Mouse (Mus musculus): Measurements from ENCODE around the gene Mpv17. TPM values are rescaled to one million over a fixed set of nuclear protein-coding genes. Genes with fewer than 3 reads are reported as not detected.

The Mpv17 gene
- total RNA-seq, 2 experiments from 2014 or later = 40.5 to 49.8 TPM

DNA sequence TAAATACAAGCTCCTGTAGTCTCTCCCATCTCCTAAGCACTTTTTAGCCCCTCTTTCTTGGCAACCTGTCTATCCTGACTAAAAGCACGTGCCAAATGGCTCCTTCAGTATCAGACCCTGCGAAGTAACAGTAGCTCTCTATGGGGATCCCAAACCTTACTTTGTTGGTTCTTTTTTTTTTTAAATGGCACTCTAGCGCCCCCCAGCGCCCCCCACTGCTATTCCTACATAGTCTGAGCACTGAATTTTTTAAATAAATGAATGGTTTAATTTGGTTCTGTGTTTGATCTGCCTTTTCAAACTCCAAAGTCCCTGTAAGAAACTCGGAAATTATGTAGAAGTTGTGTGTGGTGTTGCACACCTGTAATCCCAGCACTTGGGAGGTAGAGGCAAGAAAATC, 28.0 kb downstream of the Mpv17 start:
- no peak for DNase-seq (ENCODE audit: low spot score in 2 of 2)

DNA sequence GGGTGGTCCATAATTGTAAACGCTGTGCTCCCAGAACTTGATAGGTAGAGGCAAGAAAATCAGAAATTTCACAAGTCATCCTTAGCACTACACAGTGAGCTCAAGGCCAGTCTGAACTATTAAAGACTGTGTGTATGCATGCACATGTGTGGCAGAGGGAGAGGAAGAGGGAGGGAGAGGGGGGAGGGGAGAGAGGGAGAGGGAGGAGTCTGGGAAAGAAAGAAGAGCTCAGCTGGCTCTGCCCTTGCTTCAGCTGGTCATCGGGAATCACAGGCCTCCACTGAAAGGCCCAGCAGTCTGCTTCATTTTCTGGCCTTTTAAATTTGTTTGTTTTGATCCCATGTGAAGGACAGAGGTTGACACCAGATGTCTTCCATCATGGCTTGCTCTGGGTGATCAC, 30.6 kb downstream of the Mpv17 start:
- intact Hi-C loops (cut with DNase I) = loop anchor here (5.0 kb wide), 1 partner anchor 41 kb away; no protein-coding TSS in a partner anchor

More for the DNA sequence above, 28.0 kb downstream of the Mpv17 start:
- intact Hi-C loops (cut with DNase I) = loop anchor here (5.0 kb wide), 1 partner anchor 34 kb away; no protein-coding TSS in a partner anchor

DNA sequence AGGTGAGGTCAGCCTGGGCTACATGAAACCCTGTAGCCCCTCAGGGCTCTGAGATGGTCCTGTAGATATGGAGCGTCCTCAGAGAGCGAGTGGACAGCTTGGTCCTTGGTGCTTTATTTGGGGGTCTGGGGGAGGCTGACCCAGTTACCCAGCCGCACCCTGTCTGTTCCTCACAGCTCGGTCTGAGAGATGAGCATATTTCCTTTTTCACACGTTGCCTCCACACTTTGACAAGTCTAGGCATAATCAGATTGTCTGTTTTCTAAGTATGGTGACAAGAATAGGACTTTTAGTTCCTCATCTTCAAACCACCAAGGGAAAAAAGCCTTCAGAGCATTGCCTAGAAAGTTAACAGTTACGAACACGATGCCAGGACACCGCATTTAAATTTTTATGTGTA, 32.9 kb downstream of the Mpv17 start:
- DNase-seq (ENCODE audit: low spot score in 2 of 2) = peak; percentile 37 to 68
- intact Hi-C loops (cut with DNase I) = loop anchor here (5.0 kb wide), 1 partner anchor 39 kb away; no protein-coding TSS in a partner anchor

More for the DNA sequence above, 30.6 kb downstream of the Mpv17 start:
- no peak for DNase-seq (ENCODE audit: low spot score in 2 of 2)

DNA sequence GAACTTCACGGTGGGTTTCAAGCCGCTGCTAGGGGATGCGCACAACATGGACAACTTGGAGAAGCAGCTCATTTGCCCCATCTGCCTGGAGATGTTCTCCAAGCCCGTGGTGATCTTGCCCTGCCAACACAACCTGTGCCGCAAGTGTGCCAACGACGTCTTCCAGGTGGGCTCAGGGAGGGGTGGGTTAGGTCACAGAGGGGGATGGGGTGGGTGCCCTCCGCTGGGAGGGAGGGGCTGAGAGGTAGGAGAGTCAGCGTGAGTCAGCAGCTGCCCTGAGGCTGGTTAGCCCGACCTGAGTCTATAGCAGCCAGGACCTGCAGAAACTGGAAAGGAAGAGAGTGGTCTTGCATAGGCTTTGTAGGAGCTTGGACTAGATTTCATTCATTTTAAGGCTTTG, 37.1 kb downstream of the Mpv17 start:
- intact Hi-C loops (cut with DNase I) = no loop called here
- no peak for DNase-seq (ENCODE audit: low spot score in 2 of 2)

DNA sequence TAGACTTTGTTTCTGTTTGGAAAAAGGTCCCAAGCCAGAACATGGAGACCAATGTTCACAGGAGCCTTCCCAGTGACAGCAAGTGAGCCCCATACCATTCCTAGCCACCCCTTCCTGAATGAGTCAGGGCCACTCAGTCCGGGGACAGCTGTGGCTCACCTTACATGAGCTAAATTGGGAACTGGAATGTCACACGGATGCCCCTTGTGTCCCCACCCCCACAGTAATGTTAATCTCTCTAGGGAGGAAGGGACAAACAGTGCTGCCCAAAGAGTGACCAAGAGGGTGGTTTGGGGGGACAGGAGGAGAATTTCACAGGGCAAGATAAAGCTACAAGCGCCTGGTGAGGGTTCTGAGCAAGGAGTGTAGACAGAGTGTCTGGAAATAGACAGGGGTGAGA, 37.7 kb downstream of the Mpv17 start, which contains the start of gene Trim54:
TSS of gene Trim54 (plus strand) at position 359 of the 400 bp plus-strand sequence.
- intact Hi-C loops (cut with DNase I) = no loop called here
- DNase-seq (ENCODE audit: low spot score in 2 of 2) = no peak

DNA sequence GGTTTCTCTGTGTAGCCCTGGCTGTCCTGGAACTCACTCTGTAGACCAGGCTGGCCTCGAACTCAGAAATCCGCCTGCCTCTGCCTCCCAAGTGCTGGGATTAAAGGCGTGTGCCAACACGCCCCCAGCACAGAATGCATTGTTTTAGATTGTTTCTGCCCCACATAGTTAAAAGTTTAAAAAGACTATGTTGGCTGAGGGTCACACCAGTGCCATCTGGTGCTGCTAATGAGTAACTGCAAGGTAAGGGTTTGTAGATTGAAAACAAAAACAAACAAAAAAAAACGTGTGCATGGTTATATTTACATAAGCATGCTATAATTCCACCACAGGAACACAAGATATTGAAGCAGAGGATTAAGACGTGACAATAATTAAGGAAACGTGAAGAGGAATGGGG, 43.3 kb downstream of the Mpv17 start:
- DNase-seq (ENCODE audit: low spot score in 2 of 2) = no peak
- intact Hi-C loops (cut with DNase I) = no loop called here

DNA sequence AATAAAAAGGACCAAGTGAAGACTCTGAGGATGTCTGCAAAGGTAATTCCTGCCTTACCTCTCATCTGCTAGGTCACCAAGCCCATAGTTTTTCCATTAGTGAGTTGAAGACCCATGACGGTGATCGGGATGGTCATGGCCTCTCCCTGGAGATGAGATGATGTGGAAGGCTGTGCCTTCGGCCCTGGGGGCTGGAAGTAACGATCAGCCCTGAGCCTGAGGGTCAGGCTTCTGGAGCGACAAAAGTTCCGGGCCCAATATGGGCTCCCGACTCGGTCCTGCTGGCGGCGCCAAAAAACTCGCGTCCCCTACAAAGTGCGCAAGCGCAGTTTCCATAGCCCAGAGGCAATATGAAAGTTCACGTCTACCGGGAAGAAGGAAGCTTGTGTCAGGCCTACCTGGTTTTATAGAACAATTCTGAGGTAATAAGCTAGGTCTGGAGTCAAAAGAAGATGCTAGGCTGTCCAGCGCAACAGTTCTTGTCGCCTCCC, 46.0 kb downstream of the Mpv17 start, which contains the start of gene Slc30a3:
TSS of gene Slc30a3 (minus strand) at position 238 of the 491 bp plus-strand sequence.
- intact Hi-C loops (cut with DNase I) = no loop called here
- DNase-seq (ENCODE audit: low spot score in 2 of 2) = no peak

DNA sequence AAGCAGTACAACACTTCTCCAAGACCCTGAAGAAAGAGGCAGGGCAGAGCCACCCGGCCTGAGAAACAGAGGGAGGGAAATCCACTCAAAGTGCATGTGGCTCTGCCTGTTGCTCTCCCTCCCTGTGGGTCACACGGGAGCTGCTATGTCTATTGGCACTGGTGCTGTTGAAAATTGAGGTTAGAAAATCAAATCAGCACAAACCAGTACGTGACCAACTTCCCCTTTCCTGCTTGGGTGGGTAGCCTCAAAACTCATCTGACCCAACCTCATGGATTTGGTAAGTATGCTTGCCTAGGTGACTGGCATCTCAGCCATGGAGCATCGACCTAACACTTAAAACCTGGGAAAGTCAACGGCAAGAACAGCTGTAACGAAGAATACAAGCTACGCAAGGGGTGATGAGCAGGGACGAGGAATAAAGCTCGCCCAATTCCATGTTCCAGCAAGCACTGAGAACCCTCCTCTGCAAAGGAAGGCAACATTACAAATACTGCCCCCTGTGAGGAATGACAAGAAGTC, 48.2 kb downstream of the Mpv17 start, which contains the start of gene Dnajc5g:
TSS of gene Dnajc5g (plus strand) at position 472 of the 522 bp plus-strand sequence.
- no peak for DNase-seq (ENCODE audit: low spot score in 2 of 2)
- intact Hi-C loops (cut with DNase I) = no loop called here

DNA sequence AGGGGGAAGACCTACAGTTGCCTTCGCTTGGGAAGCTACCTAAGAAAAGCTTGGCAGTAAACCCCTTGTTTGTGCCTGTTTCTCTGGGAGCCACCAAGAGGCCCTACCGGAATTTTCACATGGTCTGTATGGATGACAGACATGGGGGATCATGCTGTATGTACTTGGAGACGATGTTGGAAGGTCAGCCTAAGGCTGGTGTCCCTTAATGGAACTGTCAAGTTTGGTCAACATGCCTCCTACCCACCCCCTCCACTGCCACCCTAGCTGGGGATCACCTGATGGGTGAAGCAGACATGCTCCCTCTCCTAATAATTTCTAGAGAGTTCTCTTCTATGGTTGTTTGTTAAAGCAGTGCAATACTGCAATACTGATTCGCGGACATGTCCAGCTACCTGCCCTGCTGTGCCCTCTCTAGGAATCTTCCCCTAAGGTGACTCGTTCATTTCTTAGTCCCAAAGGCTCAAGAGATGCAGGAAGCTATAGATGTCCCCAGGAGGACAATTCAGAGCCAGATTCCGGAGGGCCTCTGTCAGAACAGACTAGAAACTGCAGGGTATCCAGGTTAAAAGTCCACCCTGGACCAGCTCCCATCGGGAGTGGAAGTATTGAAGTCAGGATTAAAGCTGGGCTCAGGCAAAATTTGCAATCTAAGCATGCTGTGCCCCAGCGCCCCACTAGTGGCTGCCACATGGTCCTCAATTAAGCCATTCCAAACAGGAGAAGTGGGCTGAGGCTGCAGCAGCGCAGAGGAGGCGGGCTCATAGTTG, 58.2 kb downstream of the Mpv17 start:
- DNase-seq (ENCODE audit: low spot score in 2 of 2) = no peak
- intact Hi-C loops (cut with DNase I) = no loop called here

DNA sequence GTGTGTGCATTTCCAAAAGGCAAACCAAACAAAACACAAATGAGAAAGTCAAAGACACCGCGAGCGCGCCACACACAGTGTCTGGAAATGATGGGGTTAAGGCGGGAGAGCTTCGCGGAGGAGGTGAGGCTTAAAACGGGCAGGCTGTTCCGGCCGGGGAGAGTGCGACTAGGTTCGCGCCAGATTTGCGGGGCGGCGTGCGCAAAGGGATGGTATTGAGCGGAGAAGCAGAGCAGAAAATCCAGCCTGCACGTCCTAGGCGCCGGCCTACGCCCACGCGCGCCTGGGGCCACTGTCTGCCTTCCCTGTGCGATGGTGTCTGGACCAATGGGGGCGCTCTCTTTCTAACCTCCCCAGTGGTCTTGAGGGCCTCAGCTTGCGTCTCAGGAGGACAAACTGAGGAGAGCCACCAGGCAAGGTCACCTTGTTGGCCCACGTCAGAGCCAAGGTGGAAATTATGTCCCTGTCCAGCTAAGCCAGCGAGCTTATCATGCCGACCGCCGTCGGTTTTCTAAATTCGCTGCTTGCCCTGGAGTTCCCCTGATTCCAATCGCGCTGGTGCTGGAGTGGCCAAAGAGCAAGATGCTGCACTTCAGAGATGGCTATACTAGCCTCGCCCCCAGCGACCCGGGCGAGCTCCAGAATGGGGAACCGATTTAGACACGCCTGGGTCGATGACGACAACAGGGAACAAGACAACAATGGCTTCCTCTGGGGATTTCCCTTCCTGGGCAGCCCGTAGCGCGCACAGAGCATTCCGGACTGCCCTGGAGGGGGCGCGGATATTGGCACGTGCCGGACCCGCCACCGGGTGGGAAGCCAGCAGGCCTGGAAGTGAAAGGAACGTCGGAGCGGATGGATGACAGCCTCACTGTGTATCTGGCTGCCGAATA, 59.0 kb downstream of the Mpv17 start:
- peak in 1 of 2 experiments; percentile 57 for DNase-seq (ENCODE audit: low spot score in 2 of 2)
- intact Hi-C loops (cut with DNase I) = loop anchor here (5.0 kb wide), 1 partner anchor 32 kb away; no protein-coding TSS in a partner anchor

DNA sequence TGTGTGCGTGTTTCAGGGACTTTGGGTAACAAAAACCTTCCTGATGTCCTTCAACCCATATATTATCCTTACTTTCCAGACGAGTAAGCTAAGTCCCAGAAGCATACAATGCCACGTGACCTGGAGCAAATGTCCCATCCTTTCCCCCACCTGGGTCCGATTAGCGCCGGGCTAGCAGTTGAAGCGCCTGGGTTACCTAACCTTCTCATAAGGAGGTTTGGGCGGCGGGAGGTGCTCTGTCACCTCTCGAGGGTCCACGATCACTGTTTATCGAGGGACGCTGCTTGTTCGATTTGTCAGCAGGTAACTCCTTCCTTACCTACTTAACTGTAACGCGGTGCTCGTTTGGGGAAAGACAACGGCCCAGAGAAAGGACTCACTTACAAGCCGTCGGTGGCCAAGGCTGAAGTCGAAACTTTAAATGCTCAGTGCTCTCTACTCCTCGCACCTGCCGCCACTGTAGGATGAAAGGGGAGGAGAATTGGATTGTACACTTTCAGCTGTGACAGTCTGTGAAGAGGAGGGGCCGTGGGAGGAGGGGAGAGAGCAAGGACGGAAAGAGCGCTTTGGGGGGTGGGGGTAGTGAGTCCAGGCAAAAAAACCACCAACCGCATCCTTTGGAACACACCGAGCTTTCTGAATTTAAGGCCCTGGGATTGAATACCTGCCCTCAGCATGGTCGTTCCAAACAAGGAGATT, 59.8 kb downstream of the Mpv17 start:
- intact Hi-C loops (cut with DNase I) = loop anchor here (5.0 kb wide), 1 partner anchor 33 kb away; no protein-coding TSS in a partner anchor

DNA sequence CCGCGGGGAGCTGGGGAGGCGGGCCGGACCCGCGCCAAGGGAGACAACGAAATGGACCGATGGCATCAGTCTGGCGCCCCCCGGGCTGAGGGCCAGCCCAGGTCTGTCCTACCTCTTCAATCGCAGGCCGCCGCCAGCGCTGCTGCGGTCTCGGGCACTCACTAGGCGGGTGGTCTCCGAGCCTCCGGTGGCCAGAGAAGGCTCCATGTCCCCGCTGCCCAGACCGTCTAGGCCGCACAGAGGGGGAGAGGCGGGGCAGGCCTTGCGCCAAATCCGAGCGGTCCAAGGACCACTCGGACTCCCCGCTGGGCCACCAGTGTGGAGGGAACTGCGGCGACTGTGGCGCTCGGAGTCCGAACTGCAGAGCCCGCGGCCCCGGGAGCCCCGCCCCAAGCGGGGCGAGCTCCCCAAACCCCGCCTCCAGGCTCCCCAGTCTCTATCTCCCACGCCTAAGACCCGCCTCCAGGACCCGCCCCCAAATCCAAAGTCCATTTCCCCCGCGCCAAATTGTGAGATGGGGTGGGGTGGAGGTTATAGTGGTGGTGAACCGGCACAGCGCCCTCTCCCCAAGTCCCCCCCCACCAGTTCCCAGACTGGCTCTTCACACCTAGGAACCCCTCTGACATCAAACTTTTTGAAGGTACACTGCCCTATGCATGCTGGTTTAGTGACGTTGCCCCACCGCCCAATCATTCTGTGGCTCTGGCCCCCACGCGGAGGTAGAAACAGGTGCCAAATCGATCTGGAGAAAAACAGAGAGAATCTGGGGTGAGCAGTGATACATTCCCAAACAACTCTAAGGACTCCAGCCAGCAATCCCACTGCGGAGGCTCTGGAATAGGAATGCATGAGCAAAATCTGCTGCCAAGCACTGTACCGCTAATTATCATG, 60.7 kb downstream of the Mpv17 start:
- intact Hi-C loops (cut with DNase I) = loop anchor here (5.0 kb wide), 1 partner anchor 34 kb away; no protein-coding TSS in a partner anchor
- DNase-seq (ENCODE audit: low spot score in 2 of 2) = peak; percentile 63 to 82

More for the DNA sequence above, 59.8 kb downstream of the Mpv17 start:
- no peak for DNase-seq (ENCODE audit: low spot score in 2 of 2)

DNA sequence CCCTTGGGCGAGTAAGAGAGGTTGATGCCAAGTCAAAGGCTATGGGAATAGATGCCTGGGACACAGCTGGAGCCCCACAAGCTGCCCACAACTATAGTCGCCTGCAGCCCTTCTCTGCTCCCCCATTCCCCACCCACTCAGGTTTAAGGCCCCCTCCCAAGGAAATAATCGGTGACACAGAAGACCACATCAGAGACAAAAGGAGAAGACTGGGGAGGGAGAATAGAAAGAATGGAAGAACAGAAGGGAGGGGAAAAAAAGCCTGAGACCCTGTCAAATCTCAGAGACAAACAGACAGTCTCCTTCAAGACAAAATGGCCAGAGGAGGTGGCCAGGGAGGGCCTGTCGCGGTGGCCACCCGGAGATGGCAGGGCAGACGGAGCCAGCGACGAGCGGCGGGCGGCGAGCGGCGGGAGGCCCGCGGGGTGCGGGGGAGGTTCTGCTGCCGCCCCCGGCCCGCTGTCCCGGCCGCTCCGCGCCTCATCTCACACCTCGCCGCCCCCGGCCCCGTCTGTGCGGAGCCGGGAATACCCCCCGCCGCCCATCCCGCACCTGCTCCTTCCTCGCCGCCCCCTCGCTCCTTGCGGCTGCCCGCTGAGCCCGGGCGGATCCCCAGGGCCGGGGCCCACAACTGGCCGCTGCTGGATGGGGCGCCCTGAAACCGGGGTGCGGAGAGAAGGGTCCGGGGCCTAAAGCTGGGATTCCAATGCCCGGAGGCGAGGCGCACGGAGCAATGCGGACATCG, 61.6 kb downstream of the Mpv17 start:
- intact Hi-C loops (cut with DNase I) = loop anchor here (5.0 kb wide), 1 partner anchor 35 kb away; no protein-coding TSS in a partner anchor
- DNase-seq (ENCODE audit: low spot score in 2 of 2) = peak in 1 of 2 experiments; percentile 65

Data from left cerebral cortex, postnatal 14 days (tissue).